Mouse (Mus musculus): ENCODE data around the gene Akna.
A peak's percentile ranks its signal among the peaks of the same experiment; 100 is the strongest.

The Akna gene

DNA sequence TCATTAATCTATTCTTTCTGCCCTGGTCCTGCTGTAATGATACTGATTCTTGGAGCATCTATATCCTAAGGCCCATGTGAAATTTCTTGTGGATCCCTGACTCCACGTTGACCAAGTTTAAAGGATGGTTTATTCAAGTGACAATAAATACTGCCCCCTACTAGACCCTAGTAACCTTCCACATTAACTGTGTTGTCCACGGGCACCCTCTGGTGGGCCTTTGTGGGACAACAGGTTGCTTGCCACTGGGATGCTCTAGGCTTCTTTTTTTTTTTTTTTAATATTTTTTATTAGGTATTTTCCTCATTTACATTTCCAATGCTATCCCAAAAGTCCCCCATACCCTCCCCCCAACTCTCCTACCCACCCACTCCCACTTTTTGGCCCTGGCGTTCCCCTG, 83.6 kb downstream of the Akna start:
- DNase-seq (ENCODE audit: low spot score) = peak; percentile 74

All from embryo, embryonic 10.5 days (tissue).